Mouse (Mus musculus) skeletal muscle tissue, adult 2 months (tissue): ENCODE data around the gene Cd320.
A peak's percentile ranks its signal among the peaks of the same experiment; 100 is the strongest.
"Not testable (repeated sequence)": the region's sequence is repeated elsewhere in the genome, so short reads cannot be mapped to it uniquely, and the experiment has no call there.

ENCODE experiments used
- DNase-seq: peaks from one replicate; pipeline ENCODE4 v3.0.0-alpha.2; 2012; ENCODE audit warnings: low read depth, low spot score

Cd320 gene

GRCm38 (mm10) chr17:33824997-33825330 lies 17.9 kb upstream of the Cd320 start:
- DNase-seq = not testable (repeated sequence)

- DNase-seq = no peak
These were observed 17.4 kb upstream of the Cd320 start for GRCm38 (mm10) chr17:33825462-33825861.

GRCm38 (mm10) chr17:33826850-33827249 lies 16.0 kb upstream of the Cd320 start:
- DNase-seq = peak; percentile 66

GRCm38 (mm10) chr17:33828892-33829291 lies 14.0 kb upstream of the Cd320 start:
- peak; percentile 54 for DNase-seq

GRCm38 (mm10) chr17:33829561-33829960 lies 13.3 kb upstream of the Cd320 start:
- DNase-seq = no peak

- DNase-seq = no peak
These were observed 1.3 kb downstream of the Cd320 start for GRCm38 (mm10) chr17:33844196-33844595.

- no peak for DNase-seq
These were observed 5.2 kb downstream of the Cd320 start for GRCm38 (mm10) chr17:33848139-33848538.

- no peak for DNase-seq
These were observed 8.4 kb downstream of the Cd320 start for GRCm38 (mm10) chr17:33851331-33851730.

- DNase-seq = no peak
These were observed 14.9 kb downstream of the Cd320 start for GRCm38 (mm10) chr17:33857816-33858215.

- DNase-seq = no peak
These were observed 22.6 kb downstream of the Cd320 start for GRCm38 (mm10) chr17:33865330-33866030.

- DNase-seq = not testable (repeated sequence)
These were observed 30.6 kb downstream of the Cd320 start, which contains the start of gene Gm7029 for GRCm38 (mm10) chr17:33873537-33873936. Gm7029 (plus strand) TSS chr17:33873837.

GRCm38 (mm10) chr17:33874411-33874810 lies 31.5 kb downstream of the Cd320 start:
- DNase-seq = no peak

GRCm38 (mm10) chr17:33875797-33876196 lies 32.9 kb downstream of the Cd320 start:
- not testable (repeated sequence) for DNase-seq

- DNase-seq = not testable (repeated sequence)
These were observed 41.4 kb downstream of the Cd320 start for GRCm38 (mm10) chr17:33884320-33884719.

GRCm38 (mm10) chr17:33887802-33888201 lies 44.9 kb downstream of the Cd320 start:
- DNase-seq = not testable (repeated sequence)

- DNase-seq = not testable (repeated sequence)
These were observed 45.3 kb downstream of the Cd320 start for GRCm38 (mm10) chr17:33888230-33888629.

GRCm38 (mm10) chr17:33889941-33890532 lies 47.1 kb downstream of the Cd320 start:
- DNase-seq = not testable (repeated sequence)

GRCm38 (mm10) chr17:33890533-33891059 lies 47.7 kb downstream of the Cd320 start, which contains the start of gene Kifc1:
Kifc1 (minus strand) TSS chr17:33890661.
- DNase-seq = peak; percentile 100

- no peak for DNase-seq
These were observed 48.5 kb downstream of the Cd320 start for GRCm38 (mm10) chr17:33891357-33891756.

GRCm38 (mm10) chr17:33891892-33892291 lies 49.0 kb downstream of the Cd320 start:
- DNase-seq = not testable (repeated sequence)

- DNase-seq = no peak
These were observed 49.5 kb downstream of the Cd320 start for GRCm38 (mm10) chr17:33892429-33892828.

- not testable (repeated sequence) for DNase-seq
These were observed 50.1 kb downstream of the Cd320 start for GRCm38 (mm10) chr17:33893011-33893410.
